Mouse (Mus musculus): ENCODE results near the gene Rad51.

DNA sequence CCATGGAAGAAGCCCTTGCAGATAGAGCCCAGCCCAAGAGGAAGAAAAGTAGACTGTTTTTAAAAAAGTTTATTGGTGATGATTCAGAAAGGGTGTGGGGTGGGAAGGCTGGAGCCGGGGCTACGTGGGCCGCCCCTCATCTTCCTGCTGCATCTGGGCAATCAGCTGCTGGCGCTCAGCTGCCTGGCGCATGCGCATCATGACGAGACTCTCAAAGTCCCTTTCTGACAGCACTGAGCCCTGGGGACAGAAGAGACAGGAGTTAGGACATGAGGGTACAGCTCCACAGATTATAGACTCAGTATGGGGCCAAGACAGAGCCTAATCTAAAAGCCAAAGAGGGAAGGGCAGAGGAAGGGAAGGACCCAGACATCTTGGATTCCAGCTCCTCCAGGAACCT, 59.9 kb downstream of the Rad51 start:
- no peak for TF ChIP-seq CTCF (IDR thresholded peaks at IDR 0.05; ENCODE audit: insufficient read depth, low read length)
- TF ChIP-seq POLR2A (IDR thresholded peaks at IDR 0.05; ENCODE audit: borderline replicate concordance, extremely low read depth, low read depth, low read length): no peak
